Mouse (Mus musculus): ENCODE measurements around the gene Anapc11.

Anapc11 gene

DNA sequence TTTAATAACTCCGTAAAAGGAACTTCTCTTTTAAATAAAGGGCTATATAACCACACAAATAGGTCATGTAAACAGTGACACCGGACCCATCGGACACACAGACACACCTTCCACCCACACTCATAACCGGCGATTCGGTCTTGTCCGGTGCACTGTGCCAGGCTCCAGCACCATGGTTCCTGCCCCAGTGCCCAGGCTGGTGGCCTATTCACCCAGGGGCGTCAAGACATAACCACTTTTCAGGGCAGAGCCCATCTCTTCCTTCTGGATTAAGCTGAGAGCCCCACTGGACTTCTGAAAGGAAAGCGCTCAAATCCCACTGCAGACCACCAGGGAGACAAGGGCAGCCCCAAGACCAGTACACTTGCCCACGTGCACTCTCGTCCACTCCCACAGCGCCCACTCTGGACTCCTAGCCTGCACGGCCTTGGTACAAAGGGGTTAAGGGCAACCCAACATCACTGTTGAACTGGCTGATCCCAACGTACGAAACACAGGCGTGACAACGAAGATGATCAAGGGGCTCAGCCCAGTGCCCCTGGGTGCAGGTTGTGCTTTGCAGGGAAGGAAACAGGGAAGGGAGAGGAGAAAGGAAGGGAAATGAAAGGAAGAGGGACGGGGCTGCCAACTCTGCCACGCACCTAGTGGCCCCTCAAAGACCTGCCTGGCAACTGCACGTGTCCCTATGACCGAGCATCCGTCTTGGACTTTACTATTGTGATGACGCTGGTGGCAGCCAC is 30.6 kb downstream of the Anapc11 start:
- DNase-seq, result no peak

- DNase-seq, result peak; percentile 85
Measured at GRCm38 (mm10) chr11:120629341-120629730, 31.1 kb downstream of the Anapc11 start.

DNA sequence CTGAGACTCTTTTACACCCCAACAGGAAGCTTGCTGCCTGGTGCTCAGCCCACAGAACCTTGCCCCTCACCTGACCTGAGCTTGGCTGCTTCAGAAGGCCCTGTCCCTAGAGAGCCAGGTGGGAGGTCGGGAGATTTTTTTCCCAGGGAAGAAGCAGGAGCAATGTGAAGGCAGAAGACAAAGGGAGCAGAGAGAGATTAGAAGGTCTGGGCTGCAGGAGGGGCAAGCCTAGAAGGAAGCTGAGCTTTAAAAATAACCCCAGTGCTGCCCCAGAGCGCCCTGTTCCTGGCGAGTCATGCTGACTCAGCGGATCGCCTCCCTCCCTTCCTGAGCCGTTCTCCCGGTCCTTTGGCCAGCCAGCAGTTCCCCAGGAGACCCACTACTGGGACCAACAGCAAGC is 31.7 kb downstream of the Anapc11 start:
- DNase-seq, result peak; percentile 93

GRCm38 (mm10) chr11:120630401-120630871 is 32.2 kb downstream of the Anapc11 start:
- peak; percentile 71 for DNase-seq

DNA sequence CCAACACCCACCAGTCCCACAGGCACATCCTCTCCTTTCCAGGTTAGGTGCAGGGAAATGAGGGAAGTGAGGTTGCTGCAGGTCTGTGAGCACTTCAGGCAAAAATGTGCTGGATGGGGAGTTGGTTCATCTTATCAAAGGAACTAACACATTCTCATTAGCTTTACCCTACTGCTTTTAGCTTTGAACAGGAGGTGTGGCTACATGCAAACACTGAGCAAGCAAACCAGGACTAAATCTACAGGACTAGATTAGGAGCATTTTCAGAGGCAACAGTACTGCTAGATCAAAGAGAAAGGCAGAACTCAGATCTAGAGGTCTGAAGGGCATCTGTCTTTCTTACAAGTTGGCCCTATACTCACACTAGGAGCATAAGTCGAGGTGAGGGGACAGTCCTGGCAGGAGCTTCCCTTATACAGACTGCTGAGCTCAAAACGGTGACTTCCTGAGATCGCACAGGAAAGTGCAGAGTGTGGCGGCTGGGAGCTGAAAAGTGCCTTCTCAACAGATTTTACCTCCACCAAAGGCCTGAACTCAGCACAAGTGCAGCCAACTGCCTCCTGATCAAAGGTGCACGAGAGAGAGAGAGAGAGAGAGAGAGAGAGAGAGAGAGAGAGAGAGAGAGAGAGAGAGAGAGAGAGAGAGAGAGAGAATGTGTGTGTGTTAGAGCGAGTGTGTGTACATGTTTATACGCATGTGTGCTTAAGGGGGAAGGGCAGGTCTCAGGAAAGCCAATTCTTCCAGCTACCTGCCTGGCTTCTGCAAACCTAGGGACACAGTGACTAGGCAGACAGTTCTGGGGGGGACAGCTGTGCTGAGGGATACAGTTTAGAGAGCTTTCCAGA is 32.9 kb downstream of the Anapc11 start:
- peak; percentile 51 for DNase-seq

- DNase-seq, result peak; percentile 79
Measured at GRCm38 (mm10) chr11:120631726-120632448, 33.7 kb downstream of the Anapc11 start.

- peak; percentile 91 for DNase-seq
Measured at GRCm38 (mm10) chr11:120632559-120633519, 34.6 kb downstream of the Anapc11 start.

GRCm38 (mm10) chr11:120633520-120634343 is 35.5 kb downstream of the Anapc11 start, which contains the start of gene Mafg:
Mafg (minus strand) TSS chr11:120633600.
- DNase-seq, result peak; percentile 96

GRCm38 (mm10) chr11:120634810-120635209 is 36.6 kb downstream of the Anapc11 start:
- DNase-seq, result no peak

- no peak for DNase-seq
Measured at GRCm38 (mm10) chr11:120641255-120641654, 43.0 kb downstream of the Anapc11 start.

DNA sequence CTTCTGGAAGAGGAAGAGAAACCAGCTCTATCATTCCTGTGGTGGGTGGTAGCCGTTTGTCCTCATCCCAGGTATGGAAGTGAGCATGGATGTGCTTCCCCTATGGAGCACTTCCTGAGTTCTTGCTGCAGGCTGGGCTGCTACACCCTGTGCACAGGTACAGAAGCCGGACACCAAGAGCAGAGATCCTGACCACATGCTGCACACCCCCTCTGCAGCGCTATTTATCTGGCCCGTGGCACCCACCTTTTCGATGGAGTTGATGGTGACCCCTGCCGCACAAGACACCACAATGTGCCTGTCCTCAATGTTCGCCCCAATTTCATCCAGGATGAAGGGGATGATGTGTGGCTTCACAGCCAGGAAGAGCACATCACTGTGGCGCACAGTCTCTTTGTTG is 43.6 kb downstream of the Anapc11 start:
- no peak for DNase-seq

DNA sequence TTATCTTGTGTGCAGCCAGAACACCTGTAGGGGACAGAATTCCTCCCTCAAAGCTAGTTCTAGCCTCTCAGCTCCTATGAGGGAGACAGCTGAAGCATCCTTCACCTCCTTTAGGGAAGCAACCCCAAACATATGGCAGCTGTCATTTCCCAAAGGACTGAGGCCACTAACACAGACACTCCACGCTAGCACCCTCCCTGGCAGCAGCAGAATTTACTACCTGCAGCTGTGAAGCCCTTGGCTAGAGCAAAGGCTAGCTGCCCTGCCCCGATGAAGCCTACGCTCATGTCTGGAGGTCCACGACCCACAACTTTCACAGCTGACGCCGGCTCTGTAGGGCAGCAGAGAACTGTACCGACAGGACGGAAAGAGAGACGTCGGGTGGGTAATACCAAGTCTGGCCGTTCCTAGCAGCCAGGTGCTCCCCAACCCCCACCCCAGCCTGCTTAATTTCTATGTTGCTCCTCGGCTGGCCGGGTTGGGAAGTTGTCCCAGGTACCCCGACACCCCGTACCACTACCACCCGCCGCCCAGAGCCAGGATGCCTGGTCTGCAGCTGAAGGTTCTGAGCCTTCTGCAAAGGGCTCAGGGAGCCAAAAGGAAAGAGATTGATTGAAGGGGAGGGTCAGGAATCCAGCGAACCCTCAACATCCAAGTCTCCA is 44.8 kb downstream of the Anapc11 start:
- DNase-seq, result no peak

GRCm38 (mm10) chr11:120643601-120643987 is 45.4 kb downstream of the Anapc11 start, which contains the start of gene Pycr1:
Pycr1 (minus strand) TSS chr11:120643769.
- DNase-seq, result peak; percentile 95

DNA sequence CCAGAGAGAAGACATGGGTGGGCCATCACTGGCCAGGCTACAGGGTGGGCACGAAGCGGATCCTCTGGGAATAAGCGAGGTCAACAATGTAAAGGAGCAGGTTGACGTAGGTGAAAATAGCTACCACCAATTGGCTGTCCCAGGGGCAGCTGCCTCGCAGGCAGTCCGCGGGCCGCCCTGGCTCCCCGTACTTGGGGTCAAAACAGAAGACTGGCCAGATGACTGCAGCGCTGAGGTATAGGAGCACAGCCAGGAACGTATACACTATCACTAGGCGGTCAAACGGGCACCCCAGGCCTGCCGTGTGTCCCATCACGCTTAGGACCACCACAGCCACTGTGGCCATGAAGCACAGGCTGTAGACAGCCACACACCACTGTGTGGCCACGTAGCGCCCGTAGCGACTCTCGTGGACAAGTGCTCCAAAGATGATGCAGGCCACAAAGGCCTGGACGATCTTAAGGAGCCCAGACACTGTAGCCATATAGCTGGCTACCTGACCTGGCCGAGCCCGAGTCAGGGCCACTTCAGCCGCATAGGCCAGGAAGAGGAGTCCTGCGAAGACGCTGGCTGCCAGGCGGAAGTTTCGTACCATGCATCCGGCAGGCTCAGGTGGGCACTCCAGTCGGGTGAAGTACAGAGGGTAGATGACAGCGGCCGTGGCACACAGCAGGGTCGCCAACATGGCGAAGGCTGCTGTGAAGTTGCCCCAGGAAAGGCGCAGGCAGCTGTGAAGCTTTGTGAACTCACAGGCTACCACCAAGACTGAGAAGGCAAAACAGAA is 49.0 kb downstream of the Anapc11 start:
- no peak for DNase-seq

DNA sequence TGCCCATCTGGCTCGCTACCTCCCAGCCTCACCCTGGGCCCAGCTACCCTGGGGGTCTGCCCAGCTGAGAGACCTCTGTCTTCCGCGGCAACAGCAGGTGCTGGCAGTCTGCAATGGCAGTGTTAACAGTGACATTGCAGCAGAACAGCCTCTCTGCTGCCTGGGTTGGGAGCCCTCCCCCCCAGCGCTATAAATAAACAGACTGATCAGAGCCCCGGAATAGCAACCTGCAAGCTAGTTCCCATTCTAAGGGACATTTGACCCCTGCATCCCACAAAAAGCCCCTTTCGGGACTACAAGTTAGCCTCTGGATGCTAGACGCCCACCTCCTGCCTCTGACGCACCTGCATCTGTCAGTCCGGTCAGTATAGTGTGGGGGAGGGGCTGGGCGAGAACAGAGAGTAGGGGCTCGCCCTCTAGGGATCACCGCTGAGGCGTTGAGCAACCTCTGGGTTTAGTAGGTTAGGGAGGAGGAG is 49.8 kb downstream of the Anapc11 start, which contains the start of gene Myadml2:
Gene Myadml2, minus strand, starts transcription at position 158 of the 476 bp plus-strand sequence.
- peak; percentile 64 for DNase-seq

- DNase-seq, result no peak
Measured at GRCm38 (mm10) chr11:120651872-120652271, 53.7 kb downstream of the Anapc11 start.

- DNase-seq, result no peak
Measured at GRCm38 (mm10) chr11:120654741-120655140, 56.5 kb downstream of the Anapc11 start.

DNA sequence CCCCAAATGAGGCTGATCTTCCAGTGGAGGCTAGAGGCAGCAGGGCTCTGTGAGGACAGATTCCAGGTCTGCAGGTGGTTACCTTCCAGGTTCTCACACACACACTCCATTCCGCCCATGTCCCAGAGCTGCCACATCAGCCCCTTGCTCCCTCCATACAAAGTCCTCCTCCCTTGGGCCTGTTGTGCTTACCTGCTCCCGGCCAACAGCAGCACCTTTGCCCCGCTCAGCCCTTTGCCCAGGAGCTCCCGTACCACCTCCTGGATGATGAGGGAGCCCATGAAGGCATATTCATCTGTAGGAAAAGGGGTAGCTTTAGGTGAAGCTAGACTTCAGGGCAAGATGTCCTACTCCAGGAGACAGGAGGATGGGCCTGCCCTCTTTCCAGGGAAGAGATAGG is 59.1 kb downstream of the Anapc11 start:
- no peak for DNase-seq
